Mouse (Mus musculus) liver, embryonic 16.5 days (tissue): Measurements from ENCODE around the gene Gm49378. TPM values are rescaled to one million over a fixed set of nuclear protein-coding genes. Genes with fewer than 3 reads are reported as not detected.

Source experiments
- ATAC-seq: fragments of 200-750 bp; cut with Nextera tagmentation; 2 replicates; pipeline ENCODE4 v1.8.0; 2017; ENCODE audit warnings: low read depth, mild to moderate bottlenecking, moderate number of reproducible peaks, moderate library complexity
- H3K27ac ChIP-seq: fragments of 300-500 bp; sonication (generic); 2 replicates; pipeline ENCODE4 v1.5.1; 2014; ENCODE audit warnings: mild to moderate bottlenecking, low read length
- H3K27me3 ChIP-seq: fragments of 300-500 bp; sonication (generic); 2 replicates; pipeline ENCODE4 v1.6.1; 2014; ENCODE audit warnings: low read depth, low read length, mixed read lengths; ENCODE audit not compliant: control insufficient read depth, insufficient read depth
- H3K36me3 ChIP-seq: fragments of 300-500 bp; sonication (generic); 2 replicates; pipeline ENCODE4 v1.6.1; 2014; ENCODE audit warnings: mild to moderate bottlenecking; ENCODE audit not compliant: control insufficient read depth, insufficient read depth
- H3K4me1 ChIP-seq: fragments of 300-500 bp; sonication (generic); 2 replicates; pipeline ENCODE4 v1.6.1; 2014; ENCODE audit warnings: low read depth, low read length, mixed read lengths; ENCODE audit not compliant: control insufficient read depth
- H3K4me2 ChIP-seq: fragments of 300-500 bp; sonication (generic); 2 replicates; pipeline ENCODE4 v1.6.1; 2014; ENCODE audit warnings: low read depth, low read length, mixed read lengths
- H3K4me3 ChIP-seq: fragments of 300-500 bp; sonication (generic); 2 replicates; pipeline ENCODE4 v1.5.1; 2014; ENCODE audit warnings: low read depth, mild to moderate bottlenecking, low read length
- H3K9ac ChIP-seq: fragments of 300-500 bp; sonication (generic); 2 replicates; pipeline ENCODE4 v1.6.1; 2014; ENCODE audit warnings: low read depth, low read length
- H3K9me3 ChIP-seq: fragments of 300-500 bp; sonication (generic); replicated peaks from 2 replicates; pipeline ENCODE4 v1.6.1; 2016; ENCODE audit warnings: low read length; ENCODE audit not compliant: control insufficient read depth
- WGBS: fragments of 180-500 bp; shearing (Covaris S2); extraction: QIAGEN DNeasy Blood & Tissue Kit; methylation state at CpG from one replicate; pipeline ENCODE4 v1.1.7; 2014; ENCODE audit not compliant: insufficient replicate concordance; 5-methylcytosine and 5-hydroxymethylcytosine counted together
- polyA plus RNA-seq: library from polyadenylated mRNA; unstranded; fragments of >200 nt; fragmentation: Nextera tagmentation; extraction: Ambion mirVana; gene quantifications from 2 replicates; pipeline ENCODE4 v1.2.1, GENCODE M21; 2015

The Gm49378 gene
- polyA plus RNA-seq, 1 experiment from 2014 or later: 0.71 TPM

DNA sequence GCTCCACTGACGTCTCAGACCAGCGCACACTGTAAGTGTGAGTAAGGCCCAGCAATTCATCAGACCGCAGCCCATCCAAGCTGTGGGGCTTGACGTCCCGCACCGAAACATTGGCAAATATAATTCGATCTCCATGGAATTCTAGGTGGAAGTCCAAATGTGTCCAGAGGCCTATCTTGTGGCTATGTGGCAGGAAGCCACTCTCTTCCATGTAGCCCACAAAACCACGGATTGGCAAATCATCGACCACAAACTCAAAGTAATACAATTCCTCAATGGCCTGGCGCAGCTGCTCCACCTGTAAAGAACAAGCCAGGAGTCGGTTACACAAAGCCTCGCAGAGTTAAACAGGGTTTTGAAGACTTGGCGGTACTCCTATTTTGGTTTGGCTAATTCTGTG lies 3.6 kb upstream of the Gm49378 start:
- Histone ChIP-seq H3K36me3 (peaks cover 34% of the 10 kb centered on the region), H3K9ac (no peak overlapping the region), H3K4me3 (no peak overlapping the region), H3K27ac (no peak overlapping the region), H3K4me2 (no peak overlapping the region), H3K9me3 (no peaks in the 10 kb centered on the region), H3K4me1 (peaks cover 27% of the 10 kb centered on the region), H3K27me3 (no peaks in the 10 kb centered on the region)
- ATAC-seq: no peak
- WGBS: 81% methylated on average over 13 of the region's 13 CpGs

DNA sequence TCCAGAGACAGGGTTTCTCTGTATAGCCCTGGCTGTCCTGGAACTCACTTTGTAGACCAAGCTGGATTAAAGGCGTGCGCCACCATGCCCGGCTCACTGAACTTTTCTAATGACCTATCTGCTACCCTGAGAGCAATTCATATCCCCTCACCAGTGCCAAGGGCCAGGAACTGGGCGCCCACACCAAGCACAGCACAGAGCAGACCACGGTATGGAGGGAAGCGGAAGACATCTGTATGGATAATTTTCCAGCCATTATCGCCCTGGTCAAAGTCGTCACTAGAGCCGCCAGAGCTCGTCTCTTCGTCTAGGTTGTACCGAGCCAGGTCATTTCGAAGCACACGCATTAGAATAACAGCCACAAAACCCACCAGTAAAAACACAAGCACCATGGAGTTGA lies 3.1 kb upstream of the Gm49378 start:
- WGBS: 90% methylated on average over 14 of the region's 14 CpGs
- H3K27me3 ChIP-seq: no peaks in the 10 kb centered on the region
- ATAC-seq: no peak
- no peak overlapping the region for H3K9ac ChIP-seq
- H3K36me3 ChIP-seq: peaks cover 32% of the 10 kb centered on the region
- no peaks in the 10 kb centered on the region for H3K9me3 ChIP-seq
- no peak overlapping the region for H3K4me3 ChIP-seq
- H3K27ac ChIP-seq: no peak overlapping the region
- no peak overlapping the region for H3K4me2 ChIP-seq
- peaks cover 25% of the 10 kb centered on the region for H3K4me1 ChIP-seq

DNA sequence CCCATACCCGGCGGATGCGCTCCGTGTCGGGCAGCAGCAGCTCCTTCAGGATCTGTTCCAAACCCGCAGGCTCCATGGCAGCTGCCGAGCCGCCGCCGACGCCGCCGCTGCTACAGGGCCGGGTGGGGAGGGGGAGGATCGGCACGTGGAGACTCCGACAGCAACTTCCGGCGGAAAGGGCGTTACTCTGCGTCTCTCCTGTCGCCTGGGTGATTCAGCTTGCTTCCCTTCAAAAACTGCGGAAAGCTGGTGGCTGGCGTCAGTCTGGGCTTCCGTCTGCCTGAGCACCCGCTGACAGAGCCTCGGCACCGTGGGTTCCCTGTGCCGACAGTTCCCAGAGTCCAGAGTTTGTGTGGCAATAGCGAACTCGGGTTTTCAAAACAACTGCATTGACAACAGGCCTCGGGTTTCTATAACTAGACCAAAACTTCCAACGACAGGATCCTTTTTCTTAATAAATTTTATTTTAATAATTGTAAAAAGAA lies 2.1 kb downstream of the Gm49378 start, which contains the start of gene Ipo4:
Gene Ipo4 (minus strand): TSS at position 435 of the 485 bp plus-strand sequence.
- Histone ChIP-seq H3K4me3 (peak within 1 kb of the TSS; percentile 65), H3K36me3 (peaks cover 27% of the 10 kb centered on the region), H3K27me3 (no peaks in the 10 kb centered on the region), H3K9ac (peak within 1 kb of the TSS; percentile 60), H3K4me2 (peak within 1 kb of the TSS; percentile 93), H3K27ac (peak within 1 kb of the TSS; percentile 49; the same call in 1 of the 2 replicates), H3K4me1 (peaks cover 12% of the 10 kb centered on the region), H3K9me3 (no peaks in the 10 kb centered on the region)
- peak; percentile 82 for ATAC-seq
- 1% methylated on average over 33 of the region's 33 CpGs for whole genome bisulfite sequencing

DNA sequence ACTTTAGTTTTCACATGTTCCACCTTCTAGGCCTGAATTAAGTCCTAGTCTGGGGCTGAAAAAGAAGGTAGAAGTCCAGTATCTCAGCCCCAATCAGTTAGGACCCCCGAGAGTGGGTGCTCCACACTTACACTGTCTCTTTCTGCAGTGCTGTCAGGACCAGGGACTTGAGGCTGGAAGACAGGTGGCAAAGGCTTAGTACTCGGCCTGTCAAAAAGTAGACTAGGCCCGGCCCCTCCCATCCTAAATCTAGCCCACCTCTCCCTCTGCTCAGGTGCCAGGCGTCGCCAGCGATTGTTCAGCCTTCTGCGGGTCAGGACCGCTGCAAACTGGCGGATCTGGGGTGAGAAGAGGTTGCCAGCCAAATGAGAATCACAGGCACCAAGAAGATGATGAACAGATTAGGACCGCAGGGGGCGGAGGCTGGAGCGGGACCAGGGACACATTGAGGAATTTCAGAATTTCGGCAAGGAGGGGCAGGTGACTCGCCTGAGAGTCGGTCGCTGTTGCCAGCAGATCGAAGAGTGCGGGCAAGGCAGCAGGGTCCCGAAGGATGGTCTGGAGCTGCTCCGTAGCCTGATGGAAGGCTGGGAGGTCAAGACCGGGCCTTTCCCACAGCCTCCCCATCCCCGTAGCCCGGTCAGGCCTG lies 2.7 kb downstream of the Gm49378 start:
- no peak overlapping the region for H3K27ac ChIP-seq
- WGBS: 3% methylated on average over 23 of the region's 23 CpGs

DNA sequence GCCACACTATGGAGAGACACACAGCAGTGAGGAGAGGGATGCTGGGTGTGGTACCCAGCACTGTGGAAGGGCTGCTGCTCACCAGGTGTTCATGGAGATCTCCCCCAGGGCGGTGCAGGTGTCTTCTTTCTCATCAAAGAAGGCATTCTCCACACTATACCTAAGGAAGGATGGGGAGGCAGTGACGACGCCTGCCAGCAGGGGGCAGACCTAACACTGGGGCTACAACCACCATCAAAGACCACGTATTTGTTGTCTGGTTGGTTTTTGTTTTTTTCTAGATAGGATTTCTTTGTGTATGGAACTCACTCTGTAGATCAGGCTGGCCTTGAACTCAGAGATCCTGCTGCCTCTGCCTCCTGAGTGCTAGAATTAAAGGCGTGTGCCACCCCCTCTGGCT lies 8.4 kb downstream of the Gm49378 start:
- ATAC-seq: no peak
- Histone ChIP-seq H3K4me2 (no peak overlapping the region), H3K27ac (no peak overlapping the region), H3K27me3 (no peaks in the 10 kb centered on the region), H3K4me3 (no peak overlapping the region), H3K9ac (no peak overlapping the region), H3K4me1 (peaks cover 10% of the 10 kb centered on the region), H3K9me3 (no peaks in the 10 kb centered on the region), H3K36me3 (peaks cover 11% of the 10 kb centered on the region)
- 32% methylated on average over 5 of the region's 5 CpGs for WGBS

More for the DNA sequence above, 2.7 kb downstream of the Gm49378 start:
- Histone ChIP-seq H3K9ac (peak overlapping the region; percentile 60), H3K4me1 (peaks cover 12% of the 10 kb centered on the region), H3K4me3 (peak overlapping the region; percentile 65), H3K4me2 (peak overlapping the region; percentile 93), H3K36me3 (peaks cover 24% of the 10 kb centered on the region), H3K9me3 (no peaks in the 10 kb centered on the region), H3K27me3 (no peaks in the 10 kb centered on the region)
- peak; percentile 24 for ATAC-seq

DNA sequence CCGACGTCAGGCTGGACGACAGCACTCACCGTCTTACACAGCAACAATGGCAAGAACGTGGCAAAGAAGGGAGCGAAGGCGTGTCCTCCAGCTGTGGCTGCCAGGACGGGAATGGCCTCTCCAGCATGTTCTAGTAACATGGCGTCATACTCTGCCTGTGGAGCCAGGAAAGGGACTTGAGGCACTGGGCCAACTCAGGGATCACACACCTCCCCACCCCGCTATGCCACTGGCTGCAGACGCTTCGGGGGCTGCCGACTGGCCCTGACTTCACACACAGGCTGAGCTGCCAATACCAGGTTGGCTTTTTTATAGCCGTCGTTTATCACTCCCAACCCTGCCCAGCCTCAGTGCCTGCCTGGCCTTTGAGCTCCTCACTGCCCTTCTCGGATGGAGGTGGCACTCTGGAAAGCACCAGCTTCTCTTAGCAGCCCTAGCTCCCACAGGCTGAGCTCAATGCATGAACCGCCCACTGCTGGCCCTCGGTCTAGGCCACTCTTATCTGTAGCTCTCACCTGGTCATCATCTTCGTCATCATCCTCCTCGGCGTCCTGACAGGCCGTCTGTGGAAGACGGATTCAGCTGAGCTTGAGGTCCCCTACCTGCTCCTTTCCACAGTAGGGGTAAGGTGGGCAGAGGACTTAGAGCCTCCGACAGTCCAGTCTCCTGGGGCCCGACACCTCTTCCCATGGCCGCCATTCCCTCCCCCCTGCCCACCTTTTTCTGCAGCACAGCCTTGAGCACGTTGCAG lies 9.4 kb downstream of the Gm49378 start:
- peak; percentile 54 for ATAC-seq
- Histone ChIP-seq H3K9ac (no peak overlapping the region), H3K4me2 (no peak overlapping the region), H3K4me3 (no peak overlapping the region), H3K4me1 (peaks cover 10% of the 10 kb centered on the region), H3K27me3 (no peaks in the 10 kb centered on the region), H3K27ac (no peak overlapping the region), H3K9me3 (no peaks in the 10 kb centered on the region), H3K36me3 (peaks cover 11% of the 10 kb centered on the region)
- 78% methylated on average over 27 of the region's 27 CpGs for WGBS

DNA sequence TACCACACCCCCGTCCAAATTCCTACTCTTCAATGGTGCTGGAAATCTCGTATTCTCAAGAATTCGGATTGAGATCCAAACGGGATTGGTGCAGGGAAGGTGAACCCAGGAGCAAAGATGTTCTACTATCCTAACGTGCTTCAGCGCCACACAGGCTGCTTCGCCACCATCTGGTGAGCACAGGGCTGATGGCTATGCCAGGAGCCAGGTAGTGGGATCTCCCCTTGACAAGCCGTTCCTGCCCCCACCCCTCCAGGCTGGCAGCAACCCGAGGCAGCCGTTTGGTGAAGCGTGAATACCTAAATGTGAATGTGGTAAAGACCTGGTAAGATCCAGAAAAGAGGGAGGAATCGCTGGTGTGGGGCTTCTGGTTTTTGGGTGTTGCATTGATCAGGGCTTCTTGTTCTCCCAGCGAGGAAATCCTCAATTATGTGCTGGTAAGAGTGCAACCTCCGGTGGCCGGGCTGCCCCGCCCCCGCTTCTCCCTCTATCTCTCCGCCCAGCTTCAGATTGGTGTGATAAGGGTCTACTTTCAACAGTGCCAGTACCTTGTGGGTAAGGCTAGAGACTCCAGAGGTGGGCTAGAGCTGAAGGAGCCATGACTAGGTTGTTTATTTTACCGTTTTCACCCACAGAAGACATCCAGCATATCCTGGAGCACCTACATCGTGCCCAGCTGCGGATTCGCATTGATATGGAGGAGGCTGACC lies 19.1 kb downstream of the Gm49378 start:
- H3K9me3 ChIP-seq: no peaks in the 10 kb centered on the region
- H3K9ac ChIP-seq: peak overlapping the region; percentile 41; the same call in 1 of the 2 replicates
- WGBS: 15% methylated on average over 22 of the region's 22 CpGs
- H3K4me3 ChIP-seq: peak overlapping the region; percentile 41
- H3K4me1 ChIP-seq: peaks cover 34% of the 10 kb centered on the region
- H3K36me3 ChIP-seq: no peaks in the 10 kb centered on the region
- H3K27me3 ChIP-seq: no peaks in the 10 kb centered on the region
- H3K27ac ChIP-seq: peak overlapping the region; percentile 8; the same call in 1 of the 2 replicates
- H3K4me2 ChIP-seq: peak overlapping the region; percentile 62
- ATAC-seq: peak; percentile 64

DNA sequence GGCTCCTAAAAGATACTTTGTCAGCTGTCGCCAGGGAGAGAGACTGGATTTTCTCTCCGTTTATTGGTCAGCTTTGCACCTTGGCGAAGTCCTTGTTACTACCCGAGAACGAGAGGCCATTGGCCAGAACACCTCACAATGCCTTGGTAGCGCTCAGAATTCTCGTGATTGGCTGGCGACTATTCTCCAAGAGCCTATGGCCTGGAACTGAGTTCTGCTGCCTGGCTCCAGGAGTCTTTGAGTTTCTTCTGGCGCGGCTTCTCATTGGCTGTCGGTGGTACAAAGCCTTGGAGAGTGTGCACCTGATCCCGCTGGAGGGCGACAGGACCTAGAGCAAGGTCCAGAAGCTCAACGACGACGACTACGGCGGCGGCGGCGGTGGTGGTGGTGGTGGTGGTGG lies 19.9 kb downstream of the Gm49378 start, which contains the start of gene Rec8:
Gene Rec8 (plus strand): TSS at position 216 of the 400 bp plus-strand sequence.
- Histone ChIP-seq H3K27ac (peak within 1 kb of the TSS; percentile 60), H3K9ac (peak within 1 kb of the TSS; percentile 41; the same call in 1 of the 2 replicates), H3K36me3 (no peaks in the 10 kb centered on the region), H3K4me3 (peak within 1 kb of the TSS; percentile 41), H3K4me1 (peaks cover 34% of the 10 kb centered on the region), H3K9me3 (no peaks in the 10 kb centered on the region), H3K4me2 (peak within 1 kb of the TSS; percentile 62), H3K27me3 (no peaks in the 10 kb centered on the region)
- peak; percentile 61 for ATAC-seq
- 25% methylated on average over 21 of the region's 21 CpGs for WGBS
